Mouse (Mus musculus): ENCODE data around the gene Amz2. TPM values are rescaled to one million over a fixed set of nuclear protein-coding genes. Genes with fewer than 3 reads are reported as not detected.

Gene Amz2
- total RNA-seq (2023), result 10 to 100 TPM; 28.4 to 39.2 TPM

DNA sequence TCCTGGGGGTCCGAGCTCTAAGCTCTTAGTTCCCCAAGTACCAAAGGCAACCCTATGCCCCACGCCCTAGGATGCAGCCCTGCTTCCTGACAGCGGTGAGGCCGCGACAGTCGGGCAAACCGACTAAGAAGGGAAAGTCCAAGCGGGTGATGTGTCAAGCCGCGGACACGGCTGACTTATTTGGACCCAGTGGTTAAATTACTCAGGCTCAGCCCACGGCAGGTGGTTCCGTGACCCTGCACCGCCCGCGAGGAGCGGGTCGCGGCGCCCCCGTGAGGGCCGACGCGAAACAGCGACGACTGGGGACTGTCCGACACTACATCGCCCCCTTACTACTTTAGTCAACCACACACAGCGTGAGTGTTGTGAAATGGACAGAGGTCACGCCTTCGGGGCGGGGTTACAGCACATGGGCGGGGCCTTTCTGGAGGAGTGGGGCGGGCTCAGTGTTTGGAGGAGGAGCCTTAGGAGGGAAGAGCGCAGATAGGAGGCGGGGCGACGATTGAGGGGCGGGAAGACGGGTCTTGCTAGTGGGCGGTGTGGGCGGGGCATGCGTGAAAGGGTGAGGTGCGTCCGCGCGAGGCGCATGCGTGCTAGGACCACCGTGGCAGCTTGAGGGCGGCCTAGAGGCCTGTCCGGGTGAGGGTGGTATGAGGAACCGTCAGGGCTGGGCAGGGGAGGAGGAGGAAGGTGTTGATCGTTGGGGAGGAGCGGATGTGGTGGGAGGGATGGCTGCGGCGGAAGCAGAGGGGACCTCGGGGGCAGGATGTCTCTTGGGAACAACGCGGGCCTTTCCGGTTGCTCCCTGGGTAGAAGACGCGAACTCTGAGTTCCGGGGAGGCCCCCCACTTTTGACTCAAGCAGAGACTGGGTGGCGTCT, at the start of gene Amz2:
TSS of gene Amz2 (plus strand) at position 555 of the 880 bp plus-strand sequence.

GRCm38 (mm10) chr11:109413617-109414016, 12.1 kb upstream of the Amz2 start, which contains the start of gene 9930022D16Rik:
TSS of gene 9930022D16Rik (plus strand) at chr11:109413917.

DNA sequence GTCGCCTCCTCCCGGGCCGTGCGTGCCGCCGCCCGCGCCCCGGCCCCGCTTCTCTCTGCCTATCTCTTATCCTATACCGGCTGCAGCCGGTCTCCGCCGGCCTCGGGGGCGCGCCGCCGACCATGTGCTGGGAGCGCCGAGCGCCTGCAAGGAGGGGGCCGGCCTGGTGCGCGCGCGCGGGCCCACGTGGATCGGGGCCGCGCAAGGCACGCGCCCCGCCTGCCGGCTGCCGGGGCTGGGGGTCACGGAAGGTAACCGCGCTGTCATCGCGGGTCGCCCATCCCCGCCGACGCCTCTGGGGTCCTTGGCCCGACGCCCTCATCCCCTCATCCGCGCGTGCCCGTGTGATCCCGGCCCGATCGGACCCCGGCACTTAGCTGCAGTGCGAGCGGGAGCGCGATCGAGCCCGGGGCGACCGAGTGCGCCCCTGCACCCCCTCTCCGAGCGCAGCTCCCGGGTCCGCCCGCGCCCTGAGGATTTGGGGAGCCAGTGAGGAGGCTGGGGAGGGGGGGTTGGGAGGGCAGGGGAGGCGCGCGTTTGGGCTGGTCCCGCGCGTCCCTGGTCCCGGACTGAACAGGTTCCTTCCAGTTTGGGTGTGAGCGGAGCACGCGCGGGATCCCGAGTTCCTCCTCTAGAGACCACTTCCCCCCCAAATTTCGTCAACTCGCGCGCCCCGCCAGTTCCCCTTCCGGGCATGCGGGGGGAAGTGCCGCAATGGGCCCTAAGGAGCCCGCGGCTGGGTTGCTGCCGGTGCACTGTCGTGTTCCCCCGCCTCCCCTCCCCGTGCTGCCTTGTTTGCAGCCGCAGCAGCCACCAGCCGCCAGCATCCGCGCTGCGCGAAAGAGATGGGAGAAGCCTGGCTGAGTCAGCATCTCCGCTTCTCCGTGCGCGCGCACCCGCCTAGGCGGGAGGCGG, 47.7 kb downstream of the Amz2 start, which contains the start of the genes Arsg and Slc16a6:
TSS of gene Arsg (plus strand) at position 204 of the 915 bp plus-strand sequence.
TSS of gene Slc16a6 (minus strand) at position 428 of the 915 bp plus-strand sequence.

Other genes starting within 250 kb of the Amz2 start
- under 1 TPM; 0.15 to 0.64 TPM for gene Rgs9, start 127.8 kb upstream of the Amz2 start, total RNA-seq (2023)
- gene Gna13, start 63.1 kb upstream of the Amz2 start, total RNA-seq (2023), result 100 to 1,000 TPM; 156 to 167 TPM
- gene 9930022D16Rik, start 12.0 kb upstream of the Amz2 start, total RNA-seq (2023), result under 1 TPM; 0.46 to 0.80 TPM
- gene Arsg, start 47.4 kb downstream of the Amz2 start, total RNA-seq (2023), result 1 to 10 TPM; 3.8 to 7.0 TPM
- gene Slc16a6, start 47.7 kb downstream of the Amz2 start, total RNA-seq (2023), result 10 to 100 TPM; 93.1 to 97.3 TPM
- 1 to 10 TPM in 1 of 2 experiments, under 1 TPM in 1; 0.58 to 1.6 TPM for gene Wipi1, start 186.0 kb downstream of the Amz2 start, total RNA-seq (2023)
- gene Prkar1a, start 223.5 kb downstream of the Amz2 start, total RNA-seq (2023), result 100 to 1,000 TPM; 234 to 294 TPM

Measured in B cell, adult 67 days (primary cell).